Mouse (Mus musculus): Measurements from ENCODE around the gene Ctla4.

Gene Ctla4

DNA sequence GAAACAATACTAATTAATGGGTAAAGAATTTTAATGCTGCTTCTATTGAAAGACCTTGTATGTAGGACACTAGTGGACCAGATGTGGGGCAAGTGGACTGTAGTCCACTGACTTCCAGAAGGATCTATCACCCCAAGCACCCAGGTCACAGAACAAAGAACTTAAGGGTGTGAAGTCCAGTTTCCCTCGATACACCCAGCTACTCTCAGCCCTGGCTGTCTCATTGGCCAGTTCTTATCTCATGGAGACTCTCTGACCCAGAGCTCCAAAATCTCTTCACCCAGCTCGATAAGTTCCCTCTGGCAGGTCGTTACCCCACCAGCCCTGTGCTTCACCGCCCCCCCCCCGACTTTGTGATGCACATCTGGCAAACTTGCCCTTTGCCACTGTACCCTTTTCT lies 20.8 kb upstream of the Ctla4 start:
- no peak for DNase-seq (ENCODE audit: low spot score)

DNA sequence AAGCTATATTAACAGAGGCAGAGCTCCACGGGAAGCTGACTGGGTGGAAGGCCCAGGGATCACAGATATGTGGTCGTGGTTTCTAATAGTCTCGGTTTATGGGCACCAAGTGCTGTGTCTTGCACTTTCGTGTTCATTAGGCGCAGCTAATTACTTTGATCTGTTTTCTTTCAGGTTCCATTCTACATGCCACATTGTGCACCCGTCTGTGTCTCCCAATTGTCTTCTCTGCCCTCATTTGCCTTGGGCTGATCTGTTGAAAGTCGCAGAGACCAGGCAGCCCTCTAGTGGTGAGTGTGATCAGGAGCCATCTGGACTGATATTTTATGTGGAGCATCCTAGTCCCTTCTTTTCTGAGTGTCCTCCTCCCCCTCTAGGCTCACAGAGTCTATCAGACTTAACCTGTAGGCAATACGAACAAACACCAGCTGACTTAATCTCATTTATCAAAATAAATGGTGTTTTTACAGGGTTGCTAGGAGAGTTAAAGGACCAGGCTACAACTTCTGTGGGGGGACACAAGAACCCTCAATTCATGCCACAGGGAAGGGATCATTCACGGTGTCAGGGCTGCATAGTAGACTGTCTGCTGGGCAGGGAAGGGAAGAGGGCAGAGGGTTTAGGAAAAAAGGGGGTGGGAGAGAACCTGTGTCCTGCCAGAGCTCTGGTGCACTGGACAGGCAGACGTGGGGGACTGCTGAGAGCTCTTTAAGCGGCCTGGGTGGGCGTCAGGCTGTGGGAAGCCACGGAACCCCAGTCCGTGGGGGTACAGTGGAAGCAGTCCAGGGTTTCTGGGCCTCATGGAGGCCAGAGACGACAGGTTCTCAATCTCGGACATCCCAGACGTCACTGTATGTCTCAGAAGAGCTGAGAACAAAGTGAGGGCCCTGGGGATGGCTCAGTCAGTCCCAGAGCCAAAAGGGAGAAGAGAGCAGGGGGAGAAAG lies 18.2 kb upstream of the Ctla4 start:
- no peak for DNase-seq (ENCODE audit: low spot score)

DNA sequence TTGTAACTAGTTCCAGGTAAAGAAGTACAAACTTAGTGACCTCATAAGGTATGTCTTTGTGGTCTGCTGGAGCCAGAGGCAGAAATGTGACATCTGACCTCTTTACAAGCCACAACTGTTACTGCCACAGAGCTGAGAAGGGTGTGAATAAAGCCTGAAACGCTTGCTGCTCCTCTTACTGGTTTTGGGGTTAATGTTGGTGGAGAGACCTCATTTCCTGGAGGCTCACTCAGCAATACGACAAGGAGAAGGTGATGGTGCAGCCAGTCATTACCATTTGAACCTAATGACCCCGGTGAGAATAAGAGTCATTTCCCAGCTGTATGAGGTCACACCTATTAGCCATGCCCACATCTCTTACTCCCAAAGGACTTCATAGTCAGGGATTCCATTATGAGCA lies 11.5 kb upstream of the Ctla4 start:
- DNase-seq (ENCODE audit: low spot score) = no peak

DNA sequence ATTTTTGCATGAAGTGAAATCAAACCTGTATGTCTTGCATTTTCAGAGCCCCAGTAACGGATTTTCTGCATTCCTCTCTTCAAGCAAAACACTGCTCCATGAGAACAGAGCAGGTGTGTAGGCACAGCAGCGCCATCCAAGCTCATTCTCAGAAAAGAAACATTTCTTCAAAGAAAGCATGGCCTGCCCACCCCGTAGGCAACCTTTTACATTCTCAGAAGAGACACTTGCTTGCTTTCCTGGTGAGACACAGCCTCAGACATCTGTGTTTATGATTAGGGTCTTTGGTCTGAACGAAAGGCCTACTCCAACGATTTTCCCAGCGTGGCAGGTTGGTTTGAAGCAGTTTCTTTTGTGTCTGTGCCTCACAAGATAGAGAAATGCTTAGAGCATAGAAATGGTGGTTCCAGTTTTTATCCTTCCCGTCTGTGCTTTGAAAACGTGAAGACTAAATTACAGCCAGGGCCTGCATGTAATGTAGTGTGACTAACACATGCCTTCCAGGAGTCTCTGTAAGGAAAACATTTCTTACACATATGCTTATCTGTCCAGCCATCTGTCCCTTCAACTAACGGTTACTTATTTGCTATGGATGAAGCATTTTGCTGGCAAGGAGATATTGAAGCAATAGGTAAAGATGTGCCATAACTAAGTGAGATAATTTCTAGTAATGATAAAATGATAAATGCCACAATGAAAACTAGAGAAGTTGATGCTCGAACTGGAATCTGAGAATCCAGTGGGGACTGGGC lies 6.5 kb upstream of the Ctla4 start:
- DNase-seq (ENCODE audit: low spot score) = no peak

DNA sequence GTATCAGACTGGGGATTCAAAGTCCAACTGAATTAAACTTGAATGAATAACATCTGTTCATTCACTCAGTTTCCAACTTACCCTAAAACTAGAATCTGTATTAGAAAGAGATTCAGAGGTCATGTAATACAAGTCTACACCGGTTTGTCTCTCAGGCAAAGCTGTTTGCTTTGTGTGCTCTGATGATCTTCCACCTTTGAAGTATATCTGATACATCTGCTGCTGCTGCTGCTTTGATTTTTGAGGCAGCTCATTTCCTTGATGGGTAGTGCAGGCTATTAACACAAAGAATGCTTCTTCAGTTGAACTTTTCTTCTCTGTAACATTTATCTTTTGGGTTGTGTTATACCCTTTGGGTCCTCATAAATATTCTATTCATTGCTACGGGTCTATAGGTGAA lies 4.0 kb upstream of the Ctla4 start:
- no peak for DNase-seq (ENCODE audit: low spot score)

DNA sequence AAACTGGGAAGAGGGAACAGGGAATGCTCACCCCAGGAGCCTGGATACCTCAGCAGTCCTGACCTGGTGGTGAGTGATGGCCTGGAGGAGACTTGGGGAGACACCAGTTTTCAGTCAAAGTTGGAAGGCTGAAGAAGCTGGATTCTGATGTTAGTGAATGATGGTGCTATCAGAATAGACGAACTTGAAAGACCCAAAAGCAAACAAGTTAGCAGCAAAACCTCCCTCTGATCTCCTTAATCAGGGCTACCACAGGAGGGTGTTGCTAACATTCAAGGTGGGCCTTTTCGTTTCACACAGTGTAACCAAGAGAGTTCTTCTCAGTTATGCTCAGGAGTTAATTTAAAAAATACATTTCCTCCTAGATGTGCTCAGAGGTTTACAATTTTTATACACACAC lies 3.5 kb upstream of the Ctla4 start:
- no peak for DNase-seq (ENCODE audit: low spot score)

DNA sequence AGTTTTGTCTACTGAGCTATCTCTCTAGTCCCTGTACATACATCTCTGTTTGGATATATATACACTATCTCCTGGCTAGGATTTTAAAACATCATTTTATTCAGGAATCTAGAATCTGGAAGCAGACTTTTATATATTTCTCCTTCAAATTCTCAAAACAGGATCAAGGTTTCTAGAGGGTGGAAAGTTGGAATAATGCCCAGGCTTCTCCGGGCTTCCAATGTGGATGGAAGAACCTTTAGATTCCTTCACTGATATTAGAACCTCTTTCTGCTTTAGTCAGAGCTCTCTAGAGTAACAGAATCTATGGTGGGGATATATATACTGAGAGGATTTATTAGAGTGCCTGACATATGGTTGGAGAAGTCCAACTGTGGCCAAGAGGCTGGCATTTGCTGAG lies 2.2 kb upstream of the Ctla4 start:
- no peak for DNase-seq (ENCODE audit: low spot score)

DNA sequence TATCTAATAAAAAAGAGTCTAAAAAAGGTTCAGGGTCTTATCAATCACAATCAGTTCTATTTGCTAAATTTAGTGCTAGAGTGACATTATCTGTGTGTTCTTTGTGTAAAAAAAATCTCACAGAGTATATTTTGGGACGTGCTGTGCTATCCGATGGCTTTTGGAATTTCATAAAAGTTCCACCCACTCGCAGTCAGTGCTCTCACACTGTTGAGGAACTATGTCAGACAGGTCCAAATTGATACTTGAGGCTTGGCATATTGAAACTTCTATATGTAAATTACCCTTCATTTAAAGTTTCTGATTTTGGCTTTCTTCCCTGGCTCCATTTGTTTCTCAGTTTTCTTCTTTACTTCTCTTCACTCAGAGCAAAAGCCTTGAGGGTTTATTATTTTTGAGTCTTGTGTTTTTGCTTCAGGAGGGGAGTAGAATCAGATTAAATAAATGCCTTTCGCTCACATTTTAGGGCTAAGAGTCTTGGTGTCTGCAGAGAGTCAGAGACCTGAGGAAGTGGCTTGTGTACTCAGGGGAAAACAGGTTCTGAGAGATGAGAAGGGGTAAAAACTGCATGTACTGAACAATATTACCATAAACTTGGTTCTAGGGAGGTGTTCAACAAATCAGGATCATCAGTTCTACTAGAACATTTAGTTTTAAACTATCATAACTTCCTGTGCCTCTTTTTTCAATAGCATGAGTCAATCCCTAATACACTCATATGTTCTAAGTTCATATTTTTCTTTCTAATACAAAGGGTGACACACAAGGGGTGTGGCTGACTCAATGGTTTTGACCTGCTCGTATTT lies 11.5 kb downstream of the Ctla4 start:
- DNase-seq (ENCODE audit: low spot score) = no peak

DNA sequence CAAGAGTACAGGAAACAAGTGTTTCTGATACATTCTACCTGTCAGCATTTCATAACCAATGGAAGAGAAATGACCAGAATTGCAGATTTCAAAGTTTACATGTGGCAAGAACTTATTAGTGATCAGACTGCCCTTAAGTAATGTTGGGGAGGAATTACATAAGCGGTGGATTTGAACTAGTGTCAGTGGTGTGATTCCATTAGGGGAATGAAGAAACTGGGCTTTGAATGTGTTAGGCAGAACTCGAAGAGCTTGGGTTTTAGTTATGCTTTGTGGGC lies 12.1 kb downstream of the Ctla4 start:
- no peak for DNase-seq (ENCODE audit: low spot score)

DNA sequence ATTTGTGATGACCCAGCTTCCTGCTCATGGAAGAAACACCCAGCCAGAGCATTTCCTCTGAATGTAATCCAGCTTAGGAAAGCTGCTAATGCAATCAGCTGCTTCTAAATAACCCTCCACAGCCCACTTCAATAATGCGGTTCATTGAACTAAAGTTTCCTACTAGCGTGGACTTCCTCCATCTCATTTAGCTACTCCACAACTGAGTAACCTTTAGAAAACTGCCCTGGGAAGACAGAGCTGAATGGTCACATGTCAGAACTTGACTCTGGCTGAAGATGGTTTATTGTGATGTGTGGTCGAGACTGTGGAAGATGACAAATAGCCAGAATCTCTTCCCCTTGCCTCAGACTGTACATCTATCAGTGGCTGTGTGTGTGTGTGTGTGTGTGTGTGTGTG lies 12.4 kb downstream of the Ctla4 start:
- DNase-seq (ENCODE audit: low spot score) = no peak

DNA sequence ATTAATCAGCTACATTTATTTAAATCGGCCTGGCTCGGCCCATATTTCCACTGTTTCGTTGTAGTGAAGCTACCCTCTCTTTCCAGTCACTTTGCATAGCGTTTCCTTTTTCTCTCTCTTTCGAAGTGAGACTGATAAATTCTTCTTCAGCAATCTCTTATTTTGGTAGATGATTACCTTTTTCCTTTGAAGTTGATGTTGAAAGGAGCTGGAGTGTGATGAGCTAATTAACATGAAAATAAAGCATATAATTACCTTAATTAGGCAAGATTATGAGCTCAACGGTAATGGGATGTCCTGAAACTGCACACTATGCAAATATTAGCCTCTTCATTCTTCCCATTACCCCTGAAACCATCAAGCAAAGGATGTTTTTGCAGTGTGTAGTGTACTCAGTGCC lies 15.7 kb downstream of the Ctla4 start:
- DNase-seq (ENCODE audit: low spot score) = no peak

DNA sequence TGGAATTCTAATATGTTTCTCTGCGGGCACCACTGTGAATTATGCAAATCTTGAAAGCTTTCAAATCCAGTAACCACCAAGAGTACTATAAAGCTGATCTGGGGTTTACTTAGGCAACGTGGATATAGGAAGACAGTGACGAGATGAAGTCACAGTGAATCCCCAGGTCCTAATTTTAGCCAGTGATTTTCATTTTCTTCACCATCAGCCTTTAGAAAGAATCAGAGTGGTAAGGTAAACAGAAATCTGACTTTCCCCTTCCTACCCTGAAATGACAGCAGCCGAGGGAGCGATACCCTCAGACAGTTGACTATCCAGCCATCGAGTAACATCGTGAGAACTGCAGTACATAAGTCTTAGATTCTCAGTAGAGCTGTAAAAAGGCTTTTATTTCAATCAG lies 16.3 kb downstream of the Ctla4 start:
- no peak for DNase-seq (ENCODE audit: low spot score)

DNA sequence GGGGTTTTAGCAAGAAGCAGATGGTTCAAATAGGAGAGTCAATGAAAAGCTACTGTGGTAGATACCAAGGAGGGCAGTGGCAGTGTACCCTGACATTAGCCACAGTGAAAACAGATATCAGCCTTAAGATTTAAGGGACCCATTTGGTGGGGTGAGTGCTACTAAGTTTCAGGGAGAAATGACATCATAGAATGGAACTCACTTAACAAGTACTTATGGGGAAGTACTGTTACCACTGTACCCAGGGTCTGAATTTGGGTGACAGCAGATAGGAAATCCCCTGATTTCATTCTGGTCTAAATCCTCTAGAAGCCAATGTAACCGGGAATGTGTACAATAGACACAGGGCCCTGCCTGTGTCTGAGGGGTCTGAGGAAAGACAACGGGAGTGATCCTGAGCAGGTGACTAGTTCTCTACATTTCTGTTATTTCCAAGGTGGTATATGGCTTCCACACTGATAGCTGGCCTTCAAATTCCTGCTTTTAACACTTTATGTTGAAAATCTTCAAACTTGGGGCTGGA lies 17.7 kb downstream of the Ctla4 start:
- DNase-seq (ENCODE audit: low spot score) = no peak

DNA sequence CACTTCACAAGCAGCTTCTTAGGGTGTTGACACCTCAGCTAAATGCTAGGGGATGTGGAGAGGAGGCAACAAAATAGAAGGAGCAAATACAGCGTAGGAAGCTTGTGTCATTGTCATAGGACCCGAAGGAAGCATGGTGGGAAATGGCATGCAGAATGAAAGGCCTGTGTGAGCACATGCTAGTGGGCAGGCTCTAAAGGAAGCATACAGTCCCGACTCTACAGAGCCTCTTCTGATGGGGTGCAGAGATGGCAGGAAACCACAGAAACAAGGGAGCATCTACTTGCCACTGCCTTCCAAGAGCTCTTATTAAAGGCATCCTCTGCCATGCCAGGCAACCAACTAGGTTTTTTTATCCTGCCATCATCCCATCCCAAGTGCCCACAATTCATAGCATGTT lies 20.7 kb downstream of the Ctla4 start:
- no peak for DNase-seq (ENCODE audit: low spot score)

DNA sequence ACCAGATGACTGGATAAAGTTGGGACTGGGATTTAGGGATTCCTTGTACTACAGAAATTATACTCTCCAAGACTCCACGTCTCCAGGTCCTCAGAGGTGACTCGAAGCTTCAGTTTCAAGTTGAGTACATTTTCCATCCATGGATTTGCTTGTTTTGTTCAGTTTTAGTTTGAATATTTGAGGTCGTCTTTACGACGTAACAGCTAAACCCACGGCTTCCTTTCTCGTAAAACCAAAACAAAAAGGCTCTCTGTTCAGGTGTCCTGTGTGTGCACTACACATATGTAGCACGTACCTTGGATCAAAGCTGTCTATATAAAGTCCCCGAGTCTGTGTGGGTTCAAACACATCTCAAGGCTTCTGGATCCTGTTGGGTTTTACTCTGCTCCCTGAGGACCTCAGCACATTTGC lies 22.0 kb downstream of the Ctla4 start:
- DNase-seq (ENCODE audit: low spot score) = no peak

DNA sequence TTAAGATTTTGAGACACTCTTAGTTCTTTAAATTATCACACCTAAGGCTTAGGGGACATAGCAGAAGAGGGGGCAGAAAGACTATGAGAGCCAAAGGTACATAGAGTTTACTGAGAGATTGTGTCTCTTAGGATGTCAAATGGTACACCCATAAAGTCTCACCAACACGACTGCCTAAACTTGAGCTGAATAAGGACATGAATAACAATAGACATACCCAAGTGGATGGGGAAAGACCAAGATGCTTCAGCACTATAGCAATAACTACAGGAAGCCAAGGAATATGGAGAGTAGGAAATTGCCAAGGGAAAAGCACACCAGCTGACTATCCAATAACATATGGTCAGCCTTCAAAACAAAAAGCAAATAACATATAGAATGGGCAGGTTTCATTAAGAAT lies 22.9 kb downstream of the Ctla4 start:
- DNase-seq (ENCODE audit: low spot score) = no peak

DNA sequence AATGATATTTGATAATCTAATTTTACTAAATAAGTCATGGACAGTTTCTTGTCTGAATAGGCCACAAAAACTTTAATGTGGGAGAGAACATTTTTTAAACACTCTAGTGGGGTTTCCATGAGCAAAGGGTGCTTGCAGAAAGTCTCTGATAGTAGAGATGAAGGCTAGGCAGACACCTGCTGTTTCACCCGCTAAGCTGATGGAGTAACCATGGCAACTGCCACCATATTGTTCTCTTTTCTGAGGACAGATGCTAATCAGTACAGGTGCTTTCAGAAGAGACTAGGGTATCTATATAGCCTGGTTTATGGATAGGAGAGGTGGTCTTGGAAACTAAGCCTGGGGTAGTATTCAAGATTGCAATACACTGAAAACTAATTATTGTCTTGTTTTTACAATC lies 24.0 kb downstream of the Ctla4 start:
- DNase-seq (ENCODE audit: low spot score) = no peak

DNA sequence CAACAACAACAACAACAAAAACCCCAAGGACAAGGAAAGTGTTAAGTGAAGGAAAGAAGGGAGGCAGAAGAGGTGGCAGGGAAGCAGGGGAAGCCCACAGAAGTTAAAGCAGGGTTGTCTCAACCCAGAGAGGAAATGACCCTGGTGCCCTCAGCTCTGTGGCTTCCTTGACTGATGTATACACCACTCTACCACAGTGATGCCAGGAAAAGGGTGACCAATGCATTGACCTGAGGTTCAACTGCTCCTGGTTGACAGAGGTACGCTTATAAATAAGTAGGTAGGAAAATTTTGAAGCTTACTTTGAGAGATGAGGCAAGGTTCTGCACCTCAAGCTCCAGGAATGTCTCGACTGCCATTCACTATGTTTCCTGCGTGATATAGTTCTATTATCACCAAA lies 24.8 kb downstream of the Ctla4 start:
- DNase-seq (ENCODE audit: low spot score) = no peak

DNA sequence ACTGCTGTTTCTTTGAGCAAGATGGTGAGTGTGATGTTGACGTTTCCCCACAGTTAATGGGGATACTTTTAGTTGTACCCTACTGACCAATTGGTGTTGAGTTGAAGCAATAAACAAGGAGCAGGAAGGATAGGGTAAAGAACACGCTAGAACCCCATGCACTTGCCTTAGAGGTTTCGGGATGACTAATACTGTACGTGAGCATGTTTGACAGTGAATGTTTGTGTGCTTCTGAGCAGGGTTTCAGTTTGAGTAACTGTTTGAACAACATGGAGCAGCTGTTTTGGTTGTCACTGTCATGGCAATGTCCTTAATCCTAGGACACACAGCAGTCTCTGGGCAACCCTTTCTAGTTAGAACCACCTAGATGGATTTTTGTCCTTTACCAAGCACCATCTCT lies 26.5 kb downstream of the Ctla4 start:
- no peak for DNase-seq (ENCODE audit: low spot score)

DNA sequence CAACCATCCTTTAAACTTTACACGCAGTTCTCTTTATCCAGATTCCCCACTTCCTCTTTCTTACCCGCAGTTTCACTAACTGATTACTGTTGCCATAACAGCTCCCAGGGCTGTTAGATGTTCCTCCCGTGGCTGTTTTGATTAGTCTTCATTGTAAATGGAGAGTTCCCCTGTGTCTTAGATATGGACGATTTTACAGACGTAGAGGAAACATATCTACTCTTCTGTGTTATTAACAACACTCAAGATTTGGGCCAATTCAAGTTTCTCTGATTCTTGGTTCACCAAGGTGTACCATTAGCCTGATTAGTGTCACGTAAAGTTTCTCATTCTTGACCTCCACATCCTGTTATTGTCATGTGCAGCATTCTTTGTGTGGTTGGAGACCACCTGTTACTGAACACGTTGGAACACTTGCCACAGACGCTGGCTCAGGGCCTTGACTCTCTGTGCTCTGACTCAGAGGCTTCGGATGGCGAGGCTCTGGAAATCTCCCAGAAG lies 29.5 kb downstream of the Ctla4 start:
- DNase-seq (ENCODE audit: low spot score) = no peak

DNA sequence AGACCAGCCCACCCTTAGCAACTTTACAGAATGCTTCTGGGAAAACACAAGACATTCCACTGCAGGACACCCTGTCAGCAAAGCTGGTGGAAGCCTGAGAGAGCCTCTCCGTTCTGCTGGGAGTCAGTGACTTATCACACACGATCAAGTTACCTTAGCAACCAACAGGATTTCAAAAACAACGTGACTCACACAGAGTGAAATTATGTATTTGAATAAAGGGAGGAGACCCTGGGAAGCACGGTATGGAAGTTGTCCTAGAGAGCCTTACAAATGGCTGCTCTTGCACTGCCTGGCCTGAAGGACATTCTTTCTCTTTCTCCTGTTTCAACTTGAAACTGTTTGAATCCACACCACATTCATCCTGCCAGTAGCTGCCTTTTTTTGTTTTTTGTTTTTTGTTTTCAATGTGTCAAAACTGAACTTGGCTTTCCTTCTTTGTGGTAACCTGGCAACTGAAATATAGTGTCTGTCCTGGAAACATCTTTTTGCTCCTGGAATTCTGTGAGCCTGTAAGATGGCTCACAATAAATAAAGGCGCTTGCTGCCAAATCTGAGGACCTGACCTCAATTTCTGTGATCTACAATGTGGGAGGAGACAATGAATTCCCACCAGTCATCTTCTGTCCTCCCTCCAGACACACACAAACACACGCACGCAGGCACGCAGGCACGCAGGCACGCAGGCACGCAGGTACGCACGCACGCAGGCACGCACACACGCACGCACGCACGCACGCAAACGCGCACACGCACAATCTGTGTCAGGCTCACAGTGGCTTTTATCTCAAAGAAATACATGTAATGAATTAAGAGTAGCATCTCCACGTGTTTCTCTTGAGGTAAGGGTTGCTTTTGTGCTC lies 33.9 kb downstream of the Ctla4 start:
- no peak for DNase-seq (ENCODE audit: low spot score)

DNA sequence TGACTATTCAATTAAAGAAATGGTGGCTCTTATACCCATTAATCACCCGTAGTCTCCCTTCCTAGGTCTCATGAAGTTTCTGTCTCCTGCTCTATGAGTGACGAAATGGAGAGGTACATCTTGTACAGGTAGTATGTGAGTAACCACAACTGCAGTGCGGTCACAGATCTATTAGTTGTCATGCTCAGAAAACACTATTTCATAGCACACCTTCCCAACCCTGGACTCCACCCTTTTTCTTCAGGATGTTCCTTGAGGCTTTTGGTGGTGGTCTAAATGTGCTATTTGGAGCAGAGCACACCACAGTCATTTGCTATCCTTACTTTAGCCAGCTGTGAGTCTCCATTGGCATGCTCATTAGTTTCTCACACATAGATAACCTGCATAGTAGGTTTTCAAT lies 42.2 kb downstream of the Ctla4 start:
- DNase-seq (ENCODE audit: low spot score) = no peak
